Mouse (Mus musculus): ENCODE measurements around the gene Eps8l2. TPM values are rescaled to one million over a fixed set of nuclear protein-coding genes. Genes with fewer than 3 reads are reported as not detected.

Eps8l2 gene
- total RNA-seq, 2 experiments from 2014 or later = not detected

- ATAC-seq (replicated peaks; ENCODE audit: poor library complexity, severe bottlenecking) = peak; percentile 89
These were observed 11.0 kb upstream of the Eps8l2 start, which contains the start of the genes Deaf1 and Tmem80 for GRCm38 (mm10) chr7:141327469-141328372. TSS of gene Deaf1 (minus strand) at chr7:141327690. TSS of gene Tmem80 (plus strand) at chr7:141327739.

- no peak for ATAC-seq (replicated peaks; ENCODE audit: poor library complexity, severe bottlenecking)
These were observed 10.2 kb upstream of the Eps8l2 start for GRCm38 (mm10) chr7:141328373-141328990.

GRCm38 (mm10) chr7:141330706-141331105, 8.0 kb upstream of the Eps8l2 start:
- ATAC-seq (replicated peaks; ENCODE audit: poor library complexity, severe bottlenecking) = no peak

- no peak for ATAC-seq (replicated peaks; ENCODE audit: poor library complexity, severe bottlenecking)
These were observed 6.7 kb upstream of the Eps8l2 start for GRCm38 (mm10) chr7:141331990-141332389.

GRCm38 (mm10) chr7:141335044-141335579, 3.6 kb upstream of the Eps8l2 start:
- ATAC-seq (replicated peaks; ENCODE audit: poor library complexity, severe bottlenecking) = no peak

- no peak for ATAC-seq (replicated peaks; ENCODE audit: poor library complexity, severe bottlenecking)
These were observed 3.0 kb upstream of the Eps8l2 start for GRCm38 (mm10) chr7:141335682-141336081.

- no peak for ATAC-seq (replicated peaks; ENCODE audit: poor library complexity, severe bottlenecking)
These were observed 2.4 kb upstream of the Eps8l2 start for GRCm38 (mm10) chr7:141336296-141336695.

GRCm38 (mm10) chr7:141337716-141338416, 814 bp upstream of the Eps8l2 start:
- ATAC-seq (replicated peaks; ENCODE audit: poor library complexity, severe bottlenecking) = 0 out of 2 replicates have a peak, but pooled peaks have one; percentile 15

- no peak for ATAC-seq (replicated peaks; ENCODE audit: poor library complexity, severe bottlenecking)
These were observed 688 bp downstream of the Eps8l2 start for GRCm38 (mm10) chr7:141339215-141339920.

GRCm38 (mm10) chr7:141340023-141340422, 1.3 kb downstream of the Eps8l2 start:
- ATAC-seq (replicated peaks; ENCODE audit: poor library complexity, severe bottlenecking) = no peak

- no peak for ATAC-seq (replicated peaks; ENCODE audit: poor library complexity, severe bottlenecking)
These were observed 1.8 kb downstream of the Eps8l2 start for GRCm38 (mm10) chr7:141340476-141340875.

- ATAC-seq (replicated peaks; ENCODE audit: poor library complexity, severe bottlenecking) = no peak
These were observed 3.1 kb downstream of the Eps8l2 start for GRCm38 (mm10) chr7:141341689-141342226.

GRCm38 (mm10) chr7:141343230-141343629, 4.5 kb downstream of the Eps8l2 start:
- no peak for ATAC-seq (replicated peaks; ENCODE audit: poor library complexity, severe bottlenecking)

GRCm38 (mm10) chr7:141343696-141344095, 5.0 kb downstream of the Eps8l2 start:
- no peak for ATAC-seq (replicated peaks; ENCODE audit: poor library complexity, severe bottlenecking)

GRCm38 (mm10) chr7:141344787-141345186, 6.1 kb downstream of the Eps8l2 start:
- ATAC-seq (replicated peaks; ENCODE audit: poor library complexity, severe bottlenecking) = no peak

- ATAC-seq (replicated peaks; ENCODE audit: poor library complexity, severe bottlenecking) = no peak
These were observed 12.4 kb downstream of the Eps8l2 start for GRCm38 (mm10) chr7:141351061-141351460.

GRCm38 (mm10) chr7:141355051-141355450, 16.4 kb downstream of the Eps8l2 start:
- ATAC-seq (replicated peaks; ENCODE audit: poor library complexity, severe bottlenecking) = no peak

- peak; percentile 41; the same call in 1 of the 2 replicates for ATAC-seq (replicated peaks; ENCODE audit: poor library complexity, severe bottlenecking)
These were observed 17.1 kb downstream of the Eps8l2 start for GRCm38 (mm10) chr7:141355626-141356326.

- ATAC-seq (replicated peaks; ENCODE audit: poor library complexity, severe bottlenecking) = peak; percentile 38; the same call in 1 of the 2 replicates
These were observed 18.3 kb downstream of the Eps8l2 start for GRCm38 (mm10) chr7:141356971-141357370.

Data from granulocyte monocyte progenitor cell, adult 5-6 weeks (primary cell).